Mouse (Mus musculus) frontal cortex, postnatal 25 days (tissue): ENCODE data around the gene Tmem9b.
A peak's percentile ranks its signal among the peaks of the same experiment; 100 is the strongest.

Source experiments
- DNase-seq, 2 experiments: peaks; one replicate each; pipeline ENCODE4 v3.0.0; 2022; ENCODE audit warnings: low spot score in 2 of 2

The Tmem9b gene

GRCm38 (mm10) chr7:109739822-109740370 lies 12.8 kb downstream of the Tmem9b start:
- no peak for DNase-seq

- no peak for DNase-seq
Measured at GRCm38 (mm10) chr7:109734806-109735205, 17.9 kb downstream of the Tmem9b start.

- DNase-seq = no peak
Measured at GRCm38 (mm10) chr7:109731626-109732025, 21.0 kb downstream of the Tmem9b start, which contains the start of gene Ascl3. Ascl3 (minus strand) TSS chr7:109731726.

GRCm38 (mm10) chr7:109723697-109724096 lies 29.0 kb downstream of the Tmem9b start, which contains the start of gene BC051019:
BC051019 (minus strand) TSS chr7:109723850.
- DNase-seq = no peak

- no peak for DNase-seq
Measured at GRCm38 (mm10) chr7:109723114-109723513, 29.6 kb downstream of the Tmem9b start.

GRCm38 (mm10) chr7:109722618-109723017 lies 30.1 kb downstream of the Tmem9b start:
- no peak for DNase-seq

GRCm38 (mm10) chr7:109719286-109719685 lies 33.4 kb downstream of the Tmem9b start:
- peak in 1 of 2 experiments; percentile 32 for DNase-seq

GRCm38 (mm10) chr7:109713434-109713982 lies 39.2 kb downstream of the Tmem9b start:
- no peak for DNase-seq

GRCm38 (mm10) chr7:109712198-109712597 lies 40.5 kb downstream of the Tmem9b start:
- DNase-seq = no peak

GRCm38 (mm10) chr7:109710069-109710468 lies 42.6 kb downstream of the Tmem9b start:
- no peak for DNase-seq

- DNase-seq = no peak
Measured at GRCm38 (mm10) chr7:109708961-109709382, 43.7 kb downstream of the Tmem9b start.

GRCm38 (mm10) chr7:109707023-109707785 lies 45.5 kb downstream of the Tmem9b start:
- DNase-seq = peak in 1 of 2 experiments; percentile 40

GRCm38 (mm10) chr7:109704461-109704860 lies 48.2 kb downstream of the Tmem9b start:
- DNase-seq = no peak

- no peak for DNase-seq
Measured at GRCm38 (mm10) chr7:109704016-109704377, 48.7 kb downstream of the Tmem9b start.

- peak; percentile 81 to 85 for DNase-seq
Measured at GRCm38 (mm10) chr7:109703190-109704015, 49.3 kb downstream of the Tmem9b start, which contains the start of the genes St5 and Akip1. St5 (minus strand) TSS chr7:109703605. Akip1 (plus strand) TSS chr7:109703690.

GRCm38 (mm10) chr7:109702721-109703120 lies 50.0 kb downstream of the Tmem9b start:
- DNase-seq = no peak

- no peak for DNase-seq
Measured at GRCm38 (mm10) chr7:109700213-109700612, 52.5 kb downstream of the Tmem9b start.

GRCm38 (mm10) chr7:109695339-109695726 lies 57.3 kb downstream of the Tmem9b start:
- DNase-seq = no peak

GRCm38 (mm10) chr7:109694576-109695338 lies 57.9 kb downstream of the Tmem9b start:
- no peak for DNase-seq

- no peak for DNase-seq
Measured at GRCm38 (mm10) chr7:109690961-109691360, 61.7 kb downstream of the Tmem9b start.

GRCm38 (mm10) chr7:109690101-109690500 lies 62.6 kb downstream of the Tmem9b start:
- no peak for DNase-seq
